Mouse (Mus musculus) common myeloid progenitor, adult 5-6 weeks (primary cell): ENCODE data around the gene Abracl. TPM values are rescaled to one million over a fixed set of nuclear protein-coding genes. Genes with fewer than 3 reads are reported as not detected.

Source experiments
- ATAC-seq: replicated peaks from 2 replicates; pipeline ENCODE4 v1.8.0; 2016; ENCODE audit warnings: low read depth, mild to moderate bottlenecking, moderate TSS enrichment, inconsistent platforms; ENCODE audit not compliant: poor library complexity, severe bottlenecking
- total RNA-seq: library from RNA; stranded (forward); fragments of 200-1000, 187-1606 nt; gene quantifications from 2 replicates; pipeline ENCODE4 v1.2.3, GENCODE M21; 2017

Abracl gene
- total RNA-seq, 1 experiment from 2014 or later = 349 TPM

DNA sequence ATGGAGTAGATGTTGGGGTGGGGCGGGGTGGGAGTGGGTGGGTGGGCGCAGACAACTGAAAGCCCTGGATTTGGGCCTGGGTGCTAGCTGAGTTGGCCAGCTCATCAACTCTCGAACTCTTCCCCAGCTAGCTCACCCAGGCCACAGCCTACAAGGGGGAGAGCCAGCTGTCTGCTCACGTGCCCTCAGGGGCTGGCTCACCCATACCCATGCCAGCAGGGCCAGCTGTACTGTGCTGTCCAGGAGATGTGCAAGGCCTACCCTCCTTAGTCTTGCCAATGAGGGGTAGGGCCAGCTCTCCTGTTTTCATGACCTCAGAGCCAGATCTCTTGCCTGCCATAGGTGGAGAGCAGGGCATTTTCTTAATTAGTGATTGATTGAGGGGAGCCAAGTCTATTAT is 11.3 kb upstream of the Abracl start:
- ATAC-seq = no peak

DNA sequence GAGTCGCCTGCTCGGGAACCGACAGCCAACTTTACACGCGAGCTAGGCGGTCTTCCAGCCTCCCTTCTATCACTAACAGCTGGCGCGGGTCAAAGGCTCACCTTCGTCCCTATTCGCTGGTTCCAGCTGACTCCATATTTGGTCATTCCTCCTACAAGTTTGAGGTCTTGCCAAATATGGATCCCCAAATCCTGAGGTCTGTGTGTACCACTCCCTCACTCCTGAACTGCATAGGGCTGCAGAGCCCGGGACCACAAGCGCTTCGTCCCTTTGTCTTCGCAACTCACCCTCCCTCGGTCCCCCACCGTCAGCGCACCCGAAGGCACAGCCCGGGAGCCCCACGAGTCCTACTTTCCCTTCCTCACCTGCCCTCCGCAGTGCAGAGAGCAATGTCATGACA is 776 bp downstream of the Abracl start:
- peak; percentile 62 for ATAC-seq

GRCm38 (mm10) chr10:18021576-18022311 is 1.3 kb downstream of the Abracl start:
- ATAC-seq = no peak

GRCm38 (mm10) chr10:18020846-18021245 is 2.2 kb downstream of the Abracl start:
- no peak for ATAC-seq

GRCm38 (mm10) chr10:18020443-18020842 is 2.6 kb downstream of the Abracl start:
- ATAC-seq = no peak

DNA sequence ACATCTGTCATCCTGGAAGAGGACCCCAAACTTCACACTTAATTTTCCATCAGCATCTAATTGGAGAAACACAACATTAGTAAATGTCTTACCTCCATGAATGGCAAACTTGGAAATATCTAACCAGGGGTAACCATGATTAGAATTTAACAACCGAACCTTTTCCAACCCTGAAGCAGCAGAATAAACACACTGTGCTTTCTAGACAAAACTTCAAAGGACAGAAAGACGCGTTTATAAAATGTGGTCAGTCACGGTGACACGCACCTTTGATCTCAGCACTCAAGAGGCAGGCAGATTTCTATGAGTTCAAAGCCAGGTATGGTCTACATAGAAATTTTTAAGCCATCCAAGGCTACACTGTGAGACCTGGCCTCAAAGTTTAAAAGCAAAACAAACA is 11.3 kb downstream of the Abracl start:
- ATAC-seq = no peak

DNA sequence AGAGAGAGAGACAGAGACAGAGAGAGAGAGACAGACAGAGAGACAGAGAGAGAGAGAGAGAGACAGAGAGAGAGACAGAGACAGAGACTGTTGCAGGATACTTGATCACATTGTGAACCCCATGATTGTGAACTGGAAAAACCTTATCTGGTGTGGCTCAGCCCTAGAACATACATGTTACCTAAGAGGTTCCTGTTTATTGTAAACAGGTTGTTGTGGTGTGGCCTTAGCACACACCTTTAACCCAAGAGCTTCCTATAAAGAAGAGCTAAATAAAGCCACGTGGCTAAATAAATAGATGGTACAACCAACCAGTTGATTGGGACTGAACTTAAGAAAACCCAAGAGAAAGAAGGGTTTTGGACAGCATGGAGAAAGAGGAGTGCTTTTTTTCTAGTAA is 13.3 kb downstream of the Abracl start:
- ATAC-seq = no peak

DNA sequence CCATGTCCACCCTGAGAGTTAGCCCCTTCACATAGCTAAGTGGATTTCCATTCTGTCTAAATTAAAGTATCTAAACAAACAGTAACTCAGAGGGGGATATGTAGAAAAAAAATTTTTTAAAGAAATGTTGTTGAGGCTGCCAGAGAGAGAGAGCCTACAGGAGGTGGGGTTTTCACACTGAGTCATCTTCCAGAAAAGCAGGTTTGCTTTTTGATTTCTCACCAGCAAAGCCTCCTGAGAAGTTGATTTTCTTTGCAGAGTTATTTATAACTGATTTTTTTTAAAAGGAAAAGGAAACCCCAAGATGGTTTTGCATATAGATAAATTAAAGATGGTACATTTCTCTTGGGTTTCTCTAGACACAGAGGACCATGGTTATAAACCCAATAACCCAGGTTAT is 15.0 kb downstream of the Abracl start:
- ATAC-seq = no peak

- ATAC-seq = no peak
Measured at GRCm38 (mm10) chr10:18007243-18007642, 15.8 kb downstream of the Abracl start.

GRCm38 (mm10) chr10:18006756-18007155 is 16.3 kb downstream of the Abracl start:
- no peak for ATAC-seq

- ATAC-seq = no peak
Measured at GRCm38 (mm10) chr10:18005136-18005955, 17.7 kb downstream of the Abracl start.

- ATAC-seq = no peak
Measured at GRCm38 (mm10) chr10:18003966-18004637, 19.0 kb downstream of the Abracl start.

DNA sequence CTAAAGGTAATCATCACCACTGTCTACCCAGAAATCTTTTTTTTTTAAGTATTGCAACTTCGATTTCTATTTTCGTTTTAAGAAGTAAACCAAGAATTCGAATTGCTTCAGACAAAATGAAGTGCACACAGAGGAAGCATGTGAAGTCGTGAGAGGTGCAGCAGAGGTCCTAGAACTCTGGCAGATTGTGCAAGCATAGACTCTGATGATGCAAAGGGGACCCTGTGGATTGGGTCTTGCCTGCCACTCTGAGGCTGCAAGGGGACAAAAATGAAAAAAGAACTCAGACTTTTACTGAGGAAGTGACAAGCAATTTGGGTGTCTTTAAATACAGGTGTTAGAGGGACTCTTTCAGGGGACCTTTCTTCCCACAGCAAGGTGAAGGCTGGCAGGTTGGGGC is 32.5 kb downstream of the Abracl start:
- ATAC-seq = peak; percentile 76

- peak; percentile 82 for ATAC-seq
Measured at GRCm38 (mm10) chr10:17989136-17989535, 34.0 kb downstream of the Abracl start.

DNA sequence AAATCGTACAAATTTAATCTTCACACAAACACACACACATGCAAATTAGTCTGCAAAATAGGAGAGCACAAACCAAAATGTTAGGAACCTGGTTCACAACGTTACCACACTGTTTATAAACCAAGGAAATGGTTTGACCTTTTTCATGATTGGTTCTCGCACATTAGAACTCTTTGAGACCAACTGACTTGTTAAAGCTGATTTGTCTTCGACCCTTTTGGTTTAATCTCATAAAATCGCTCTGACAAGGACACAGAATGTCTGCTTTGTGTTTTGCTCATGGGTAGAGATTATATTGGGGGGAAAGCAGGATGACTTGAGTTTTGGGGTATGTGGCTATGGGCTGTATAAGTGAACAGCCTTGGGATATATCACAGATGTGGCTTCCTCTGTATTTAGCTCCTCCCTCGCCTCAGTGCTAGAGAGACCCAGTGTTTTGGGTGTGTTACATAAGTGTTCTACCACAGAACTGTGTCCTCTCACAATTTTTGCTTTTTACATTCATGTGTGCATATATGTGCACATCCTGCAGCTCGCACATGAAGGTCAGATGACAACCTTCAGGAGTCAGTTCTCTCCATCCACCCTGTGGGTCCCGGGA is 35.2 kb downstream of the Abracl start:
- no peak for ATAC-seq

GRCm38 (mm10) chr10:17983313-17983712 is 39.8 kb downstream of the Abracl start:
- ATAC-seq = no peak

GRCm38 (mm10) chr10:17966090-17966489 is 57.0 kb downstream of the Abracl start:
- no peak for ATAC-seq
